Mouse (Mus musculus) gastrocnemius, postnatal 4 days (tissue): ENCODE results near the gene Slitrk3. TPM values are rescaled to one million over a fixed set of nuclear protein-coding genes. Genes with fewer than 3 reads are reported as not detected.
"Not testable (repeated sequence)": the region's sequence is repeated elsewhere in the genome, so short reads cannot be mapped to it uniquely, and the experiment has no call there.

Experiments used
- DNase-seq, 2 experiments: peaks; one replicate each; pipeline ENCODE4 v3.0.0; 2021 to 2022; ENCODE audit warnings: low spot score in 2 of 2, mixed read lengths in 2 of 2
- long read RNA-seq, 2 experiments: library from polyadenylated mRNA; stranded (forward); transcript quantifications; one replicate each; pipeline ENCODE4 v2.0.0; 2021
- total RNA-seq, 2 experiments: library from RNA; stranded (reverse); gene quantifications; 2 replicates each; pipeline ENCODE4 v1.2.3; 2021

The Slitrk3 gene
- under 1 TPM; 0.18 to 0.22 TPM for total RNA-seq
- long read RNA-seq, experiment 1: 0 reads
- long read RNA-seq, experiment 2: 0 reads

DNA sequence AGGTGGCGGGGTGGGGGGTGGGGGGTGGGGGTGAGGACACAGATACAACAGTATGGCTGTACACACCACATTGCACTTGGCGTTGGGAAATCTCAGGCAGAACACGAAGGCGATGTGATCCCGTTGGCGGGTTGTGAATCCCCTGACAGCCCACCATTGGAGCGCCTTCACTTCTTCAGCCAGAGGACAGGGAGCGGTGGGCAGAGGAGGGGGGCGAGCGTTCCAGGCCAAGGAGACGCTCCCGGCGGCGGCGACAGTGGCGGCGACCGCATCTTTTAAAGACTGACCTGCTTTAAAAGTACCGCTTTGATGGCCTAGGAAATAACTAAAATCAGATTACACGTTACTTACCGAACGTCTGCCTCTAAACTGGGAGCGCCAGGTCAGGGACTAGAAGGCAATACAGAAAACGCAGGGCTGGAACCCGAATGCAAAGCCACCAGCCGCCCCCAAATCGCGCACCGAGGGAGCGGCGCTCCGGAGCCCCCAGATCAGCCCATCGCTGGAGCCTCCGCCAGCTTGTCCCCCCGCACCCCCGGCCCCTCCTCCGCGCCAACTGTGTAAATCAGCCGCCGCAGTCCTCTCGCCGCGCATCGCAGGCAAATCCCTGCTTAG, at the start of gene Slitrk3:
Slitrk3 (minus strand) TSS at position 607 of the 615 bp plus-strand sequence.
- no peak for DNase-seq

DNA sequence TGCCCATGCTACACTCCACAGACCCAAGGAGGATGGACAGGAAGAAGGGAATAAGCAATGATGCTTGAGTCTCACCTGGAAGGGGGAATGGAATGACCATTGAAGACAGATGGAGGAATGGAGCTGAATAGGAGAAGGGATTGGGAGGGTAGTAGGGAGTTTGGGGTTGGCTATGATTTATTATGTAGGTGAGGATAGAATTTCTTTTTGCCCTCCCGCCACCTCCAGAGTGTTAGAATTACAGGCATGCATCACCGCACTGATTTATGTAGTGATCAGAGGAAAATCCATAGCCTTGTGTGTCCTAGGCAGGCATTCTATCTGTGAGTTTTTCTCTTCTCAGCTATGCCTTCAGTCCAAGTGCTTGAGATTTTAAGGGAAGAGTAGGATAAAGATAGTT, 36.8 kb upstream of the Slitrk3 start:
- not testable (repeated sequence) for DNase-seq

GRCm38 (mm10) chr3:73084620-73085019, 27.0 kb upstream of the Slitrk3 start:
- no peak for DNase-seq

- DNase-seq: peak in 1 of 2 experiments; percentile 59
Measured at GRCm38 (mm10) chr3:73065823-73066755, 8.5 kb upstream of the Slitrk3 start.

- no peak for DNase-seq
Measured at GRCm38 (mm10) chr3:73058190-73058589, 587 bp upstream of the Slitrk3 start.

GRCm38 (mm10) chr3:73056492-73057196, 959 bp downstream of the Slitrk3 start:
- DNase-seq: no peak

DNA sequence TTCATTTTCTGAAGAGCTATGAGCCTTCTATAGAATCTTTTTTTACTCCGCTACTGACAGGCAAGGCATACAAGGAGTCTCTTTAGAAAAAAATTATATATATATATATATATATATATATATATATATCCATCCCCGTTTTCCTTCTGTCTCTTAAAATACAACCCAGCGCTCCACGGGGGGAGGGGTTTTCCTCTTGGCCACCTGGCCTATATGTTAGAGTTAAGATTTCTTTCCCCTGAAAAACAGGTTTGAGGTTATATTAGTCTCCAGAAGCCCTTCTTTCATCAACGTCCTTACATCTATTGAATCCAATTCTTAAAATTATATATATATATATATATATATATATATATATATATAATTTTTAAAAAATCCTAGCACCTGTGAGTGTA, 1.6 kb downstream of the Slitrk3 start:
- no peak for DNase-seq

DNA sequence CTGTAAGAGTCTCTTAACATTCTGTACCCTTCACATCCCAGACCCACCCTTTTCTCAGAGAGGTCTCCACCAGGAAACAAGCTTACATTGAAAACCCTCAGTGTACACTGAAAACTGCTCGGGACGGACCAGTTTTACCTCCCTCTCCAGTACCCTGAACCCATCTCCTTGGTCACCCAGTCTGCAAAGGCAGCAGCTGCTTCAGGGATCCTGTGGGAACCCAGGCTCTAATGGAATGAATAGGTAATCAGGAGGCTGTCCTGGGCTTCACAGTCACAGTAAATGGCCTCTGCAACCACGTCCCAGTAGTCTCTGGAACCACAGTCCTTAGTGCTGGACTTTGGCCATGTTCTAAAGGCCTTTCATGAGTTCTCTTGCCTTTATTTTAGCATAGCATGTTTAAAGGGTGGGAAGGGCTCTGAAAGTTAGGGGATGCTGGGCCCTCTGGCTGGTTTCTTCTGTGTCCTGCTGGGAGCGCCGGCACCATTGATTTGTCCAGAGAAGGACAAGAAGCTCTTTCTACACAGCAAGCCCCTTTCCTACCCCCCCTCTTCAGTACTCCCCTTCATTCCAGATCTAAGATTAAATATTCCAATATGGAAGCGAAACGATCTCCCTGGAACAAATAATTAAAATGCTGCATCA, 2.1 kb downstream of the Slitrk3 start:
- DNase-seq: no peak

DNA sequence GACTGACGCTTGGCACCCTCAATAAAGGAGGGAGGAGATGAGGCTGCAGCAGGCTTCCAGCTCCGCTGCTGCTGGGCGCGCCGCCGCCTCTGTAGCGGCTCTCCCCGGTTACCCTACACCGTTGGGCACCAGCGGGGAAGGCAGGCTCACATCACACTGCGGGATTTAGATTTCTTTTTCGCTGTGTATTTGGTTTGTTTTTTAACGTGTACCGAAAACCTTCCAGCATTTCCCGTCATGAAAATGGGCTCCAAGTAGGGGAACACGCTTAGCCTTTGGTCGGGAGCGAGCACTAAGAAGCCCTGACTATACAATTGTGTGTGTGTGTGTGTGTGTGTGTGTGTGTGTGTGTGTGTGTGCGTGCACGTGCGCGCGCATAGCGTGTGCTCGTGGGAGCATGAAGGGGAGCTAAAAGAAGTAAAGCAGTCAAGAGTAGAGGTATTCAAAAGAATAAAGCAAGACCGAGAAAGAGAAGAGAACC, 4.1 kb downstream of the Slitrk3 start:
- DNase-seq: no peak

DNA sequence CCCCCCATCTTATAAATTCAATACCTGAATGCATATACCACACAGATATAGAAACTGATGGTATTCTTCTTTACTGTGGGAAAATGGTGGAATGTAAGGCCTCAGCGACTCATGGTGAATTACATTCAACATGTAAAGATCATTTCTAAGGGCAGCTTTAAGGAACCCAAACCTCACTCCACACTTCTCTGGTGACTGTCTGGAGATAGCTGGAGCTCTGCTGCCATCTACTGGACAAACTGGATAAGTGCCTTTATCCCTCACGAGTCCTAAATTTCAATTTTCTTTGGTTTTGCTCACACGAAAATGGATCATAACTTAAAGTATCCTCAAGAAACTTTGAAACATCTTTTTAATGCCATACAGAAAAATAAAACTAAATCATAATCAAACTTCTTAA, 11.4 kb downstream of the Slitrk3 start:
- DNase-seq: peak in 1 of 2 experiments; percentile 35

DNA sequence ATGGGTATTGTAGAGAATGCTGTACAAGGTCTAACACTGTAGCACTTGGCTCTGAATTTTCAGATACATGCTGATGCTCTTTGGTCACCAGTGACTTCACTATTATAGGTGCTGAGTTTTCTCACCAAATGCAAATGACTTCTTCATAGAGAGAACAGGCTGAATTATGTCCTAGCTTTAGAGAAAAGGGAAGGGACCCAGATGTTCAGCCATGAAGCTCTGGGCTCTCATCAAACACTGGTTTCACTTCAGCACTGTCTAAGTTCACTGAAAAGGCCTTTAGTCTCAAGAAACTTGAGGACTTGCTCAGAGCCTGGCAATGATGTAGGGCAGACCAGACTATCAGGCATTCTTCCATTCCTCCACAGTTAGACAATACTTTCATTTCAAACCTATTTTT, 15.3 kb downstream of the Slitrk3 start:
- DNase-seq: no peak

GRCm38 (mm10) chr3:73006045-73006444, 51.6 kb downstream of the Slitrk3 start:
- DNase-seq: no peak

GRCm38 (mm10) chr3:73002933-73003696, 54.5 kb downstream of the Slitrk3 start:
- no peak for DNase-seq

- DNase-seq: no peak
Measured at GRCm38 (mm10) chr3:72997517-72997916, 60.1 kb downstream of the Slitrk3 start.

Other genes with a start within 250 kb of the Slitrk3 start
- gene Sis, start 89.9 kb downstream of the Slitrk3 start, total RNA-seq: not detected